Mouse (Mus musculus) liver, adult 2 months (tissue): Measurements from ENCODE around the gene Treml4.

Source experiments
- CTCF ChIP-seq: fragments of 200-500 bp; IDR thresholded peaks from 2 replicates; pipeline ENCODE4 v1.5.1; 2011; ENCODE audit warnings: low read depth, low read length, control low read depth
- POLR2A ChIP-seq: fragments of 200-500 bp; IDR thresholded peaks from 2 replicates; pipeline ENCODE4 v1.6.1; 2011; ENCODE audit warnings: low read length, control low read depth; ENCODE audit not compliant: insufficient read depth; ENCODE audit errors: extremely low read depth

DNA sequence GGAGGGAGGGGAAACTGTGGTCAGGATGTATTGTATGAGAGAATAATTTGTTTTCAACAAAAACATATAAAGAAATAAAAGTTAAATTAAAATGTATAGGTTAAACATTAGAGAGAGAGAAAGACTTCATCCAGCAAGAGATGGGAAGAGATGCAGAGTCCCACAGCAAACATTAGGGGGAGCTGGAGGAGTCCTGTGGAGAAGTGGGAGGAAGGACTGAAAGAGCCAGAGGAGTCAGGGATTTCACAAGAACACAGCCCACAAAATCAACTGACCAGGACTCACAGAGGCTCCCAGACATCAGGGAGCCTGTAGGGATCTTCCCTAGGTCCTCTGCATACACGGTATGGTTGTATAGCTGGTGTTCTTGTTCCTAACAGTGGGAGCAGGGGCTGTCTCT, 22.7 kb downstream of the Treml4 start:
- TF ChIP-seq POLR2A: no peak
- no peak for TF ChIP-seq CTCF
